Mouse (Mus musculus): ENCODE data around the gene Arhgef11. TPM values are rescaled to one million over a fixed set of nuclear protein-coding genes. Genes with fewer than 3 reads are reported as not detected.

The Arhgef11 gene
- polyA plus RNA-seq, 1 experiment from 2014 or later = 3.2 TPM

DNA sequence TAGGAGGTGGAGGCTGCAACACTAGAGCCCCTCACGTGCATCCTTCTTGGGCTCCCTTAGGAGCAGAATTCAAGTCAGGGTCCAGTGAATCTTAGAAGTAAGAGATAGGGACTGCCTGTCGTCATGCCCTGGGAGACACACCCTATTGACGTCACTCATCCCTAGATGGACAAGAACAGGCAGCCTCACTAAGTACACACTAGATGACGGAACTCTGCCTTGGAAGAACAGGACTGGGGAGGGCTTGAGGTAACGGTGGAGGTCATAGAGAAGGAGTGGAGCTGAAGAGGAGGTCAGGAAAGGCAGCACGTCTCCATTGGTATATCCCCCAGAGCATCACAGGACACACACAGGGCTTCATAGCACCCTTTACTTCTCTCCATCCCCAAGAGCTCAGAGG, 111.3 kb downstream of the Arhgef11 start:
- H3K9ac ChIP-seq (ENCODE audit: low read depth, low read length) = no peak overlapping the region
- H3K27me3 ChIP-seq (ENCODE audit: control insufficient read depth, insufficient read depth, low read depth, low read length) = no peaks in the 10 kb centered on the region
- H3K9me3 ChIP-seq (replicated peaks; ENCODE audit: control insufficient read depth, low read length) = no peaks in the 10 kb centered on the region
- 0 out of 2 replicates have a peak, but pooled peaks cover 2% of the 10 kb centered on the region for H3K36me3 ChIP-seq (ENCODE audit: control insufficient read depth, insufficient read depth)
- no peak for ATAC-seq (ENCODE audit: low read depth)
- no peaks in the 10 kb centered on the region for H3K4me1 ChIP-seq (ENCODE audit: control insufficient read depth, low read depth, low read length)
- no peak overlapping the region for H3K27ac ChIP-seq (ENCODE audit: low read length)
- 59% methylated on average over 6 of the region's 6 CpGs for WGBS (ENCODE audit: insufficient replicate concordance)
- no peak overlapping the region for H3K4me2 ChIP-seq (ENCODE audit: low read depth, low read length)
- no peak overlapping the region for H3K4me3 ChIP-seq (ENCODE audit: low read depth, low read length)

DNA sequence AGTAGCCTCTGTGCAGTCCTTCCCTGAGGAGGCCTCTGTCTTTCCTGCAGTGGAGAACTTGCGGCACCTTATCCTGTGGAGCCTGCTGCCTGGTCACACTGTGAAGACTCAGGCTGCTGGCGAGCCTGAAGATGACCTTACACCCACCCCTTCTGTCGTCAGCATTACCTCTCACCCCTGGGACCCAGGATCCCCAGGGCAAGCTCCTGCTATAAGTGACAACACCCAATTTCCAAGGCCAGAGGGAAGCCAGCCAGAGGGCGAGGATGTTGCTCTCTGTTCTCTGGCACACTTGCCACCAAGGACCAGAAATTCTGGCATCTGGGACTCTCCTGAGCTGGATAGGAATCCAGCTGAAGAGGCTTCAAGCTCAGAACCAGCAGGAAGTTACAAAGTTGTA, 115.7 kb downstream of the Arhgef11 start:
- no peak for ATAC-seq (ENCODE audit: low read depth)
- no peak overlapping the region for H3K4me2 ChIP-seq (ENCODE audit: low read depth, low read length)
- no peaks in the 10 kb centered on the region for H3K36me3 ChIP-seq (ENCODE audit: control insufficient read depth, insufficient read depth)

DNA sequence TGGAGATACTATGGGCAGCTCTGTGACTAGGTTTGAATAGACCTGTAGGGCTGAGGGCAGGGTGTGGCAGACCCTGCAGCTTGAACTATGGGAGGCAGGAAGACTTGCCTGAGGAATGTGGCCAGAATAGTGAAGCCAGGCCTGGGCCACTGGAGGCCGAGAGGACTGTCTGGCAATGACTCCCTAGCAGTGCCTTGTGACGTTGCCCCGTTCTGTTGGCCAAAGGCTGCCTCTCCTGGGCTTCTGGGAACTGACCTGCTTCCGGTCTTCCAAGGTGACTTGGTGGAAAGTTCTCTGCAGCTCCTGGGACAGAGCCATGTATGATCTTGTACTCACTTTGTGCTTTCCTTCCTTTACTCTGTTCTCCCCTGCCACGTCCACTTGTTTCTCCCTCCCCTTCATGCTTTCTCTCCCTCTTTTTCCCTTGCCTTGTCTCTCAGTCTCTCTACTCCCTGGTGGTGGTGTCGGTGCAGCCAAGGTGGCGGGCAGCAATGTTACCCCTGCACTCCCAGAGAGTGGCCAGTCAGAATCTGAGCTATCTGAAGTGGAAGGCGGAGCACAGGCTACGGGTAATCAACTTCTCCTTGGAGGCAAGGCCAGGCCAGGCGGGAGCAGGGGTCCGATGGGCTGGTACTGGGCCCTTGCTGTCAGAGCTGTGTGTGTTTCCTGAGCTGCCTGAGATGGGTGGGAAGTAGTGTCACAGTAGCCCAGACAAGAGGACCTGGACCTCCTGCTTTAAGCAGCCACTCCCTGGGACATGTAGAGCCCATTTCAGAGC, 116.8 kb downstream of the Arhgef11 start:
- Histone ChIP-seq H3K4me3 (ENCODE audit: low read depth, low read length) (no peak overlapping the region), H3K27me3 (ENCODE audit: control insufficient read depth, insufficient read depth, low read depth, low read length) (no peaks in the 10 kb centered on the region), H3K4me1 (ENCODE audit: control insufficient read depth, low read depth, low read length) (no peaks in the 10 kb centered on the region), H3K36me3 (ENCODE audit: control insufficient read depth, insufficient read depth) (no peaks in the 10 kb centered on the region), H3K27ac (ENCODE audit: low read length) (no peak overlapping the region), H3K9ac (ENCODE audit: low read depth, low read length) (no peak overlapping the region), H3K9me3 (replicated peaks; ENCODE audit: control insufficient read depth, low read length) (no peaks in the 10 kb centered on the region), H3K4me2 (ENCODE audit: low read depth, low read length) (no peak overlapping the region)
- no peak for ATAC-seq (ENCODE audit: low read depth)
- 63% methylated on average over 11 of the region's 11 CpGs for WGBS (ENCODE audit: insufficient replicate concordance)

More for the DNA sequence above, 115.7 kb downstream of the Arhgef11 start:
- Histone ChIP-seq H3K9ac (ENCODE audit: low read depth, low read length) (no peak overlapping the region), H3K9me3 (replicated peaks; ENCODE audit: control insufficient read depth, low read length) (no peaks in the 10 kb centered on the region), H3K27ac (ENCODE audit: low read length) (no peak overlapping the region), H3K27me3 (ENCODE audit: control insufficient read depth, insufficient read depth, low read depth, low read length) (no peaks in the 10 kb centered on the region), H3K4me3 (ENCODE audit: low read depth, low read length) (no peak overlapping the region), H3K4me1 (ENCODE audit: control insufficient read depth, low read depth, low read length) (no peaks in the 10 kb centered on the region)
- WGBS (ENCODE audit: insufficient replicate concordance) = 59% methylated on average over 4 of the region's 4 CpGs

DNA sequence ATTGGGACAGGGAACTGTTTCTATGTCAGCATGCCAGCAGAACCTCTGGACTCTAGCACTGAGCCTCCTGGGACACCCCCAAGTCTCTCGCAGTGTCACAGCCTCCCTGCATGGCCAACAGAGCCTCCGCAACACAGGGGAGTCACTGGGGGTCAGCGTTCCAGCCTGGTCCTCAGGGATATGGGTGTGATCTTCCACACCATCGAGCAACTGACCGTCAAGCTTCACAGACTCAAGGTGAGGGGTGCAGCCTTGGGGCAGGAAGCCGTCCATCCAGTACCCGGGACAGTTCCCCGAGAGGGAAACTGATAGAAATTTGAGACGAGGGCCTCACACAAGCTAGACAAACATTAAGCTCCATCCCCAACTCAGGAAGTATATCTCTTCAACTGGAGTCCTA, 118.0 kb downstream of the Arhgef11 start:
- H3K9me3 ChIP-seq (replicated peaks; ENCODE audit: control insufficient read depth, low read length) = no peaks in the 10 kb centered on the region
- no peak for ATAC-seq (ENCODE audit: low read depth)
- H3K27ac ChIP-seq (ENCODE audit: low read length) = no peak overlapping the region
- H3K4me1 ChIP-seq (ENCODE audit: control insufficient read depth, low read depth, low read length) = no peaks in the 10 kb centered on the region
- H3K4me3 ChIP-seq (ENCODE audit: low read depth, low read length) = no peak overlapping the region
- H3K36me3 ChIP-seq (ENCODE audit: control insufficient read depth, insufficient read depth) = no peaks in the 10 kb centered on the region
- 73% methylated on average over 9 of the region's 9 CpGs for WGBS (ENCODE audit: insufficient replicate concordance)
- no peak overlapping the region for H3K4me2 ChIP-seq (ENCODE audit: low read depth, low read length)
- H3K27me3 ChIP-seq (ENCODE audit: control insufficient read depth, insufficient read depth, low read depth, low read length) = no peaks in the 10 kb centered on the region
- H3K9ac ChIP-seq (ENCODE audit: low read depth, low read length) = no peak overlapping the region

DNA sequence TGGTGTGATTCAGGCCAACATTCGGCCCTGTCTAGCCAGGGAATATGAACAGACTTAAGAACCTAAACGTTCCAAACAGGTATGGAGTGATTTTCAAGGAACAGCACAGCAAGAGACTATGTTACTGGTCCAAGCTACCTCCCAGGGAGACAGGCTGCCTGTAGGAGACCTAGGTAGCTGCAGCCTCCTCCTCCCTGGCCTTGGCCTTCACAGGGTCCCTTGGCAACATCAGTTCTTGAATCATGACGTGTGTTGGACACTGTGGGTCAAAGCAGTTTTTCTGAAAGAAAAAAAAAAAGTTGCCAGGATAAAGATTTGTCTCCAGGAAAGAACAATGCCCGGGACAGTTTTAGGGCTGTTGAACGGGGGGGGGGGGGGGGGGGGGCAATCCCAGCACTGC, 121.5 kb downstream of the Arhgef11 start:
- Histone ChIP-seq H3K27ac (ENCODE audit: low read length) (no peak overlapping the region), H3K4me3 (ENCODE audit: low read depth, low read length) (no peak overlapping the region), H3K4me2 (ENCODE audit: low read depth, low read length) (no peak overlapping the region), H3K9me3 (replicated peaks; ENCODE audit: control insufficient read depth, low read length) (no peaks in the 10 kb centered on the region), H3K36me3 (ENCODE audit: control insufficient read depth, insufficient read depth) (no peaks in the 10 kb centered on the region), H3K27me3 (ENCODE audit: control insufficient read depth, insufficient read depth, low read depth, low read length) (no peaks in the 10 kb centered on the region), H3K9ac (ENCODE audit: low read depth, low read length) (no peak overlapping the region), H3K4me1 (ENCODE audit: control insufficient read depth, low read depth, low read length) (no peaks in the 10 kb centered on the region)
- WGBS (ENCODE audit: insufficient replicate concordance) = 46% methylated on average over 5 of the region's 5 CpGs
- no peak for ATAC-seq (ENCODE audit: low read depth)

DNA sequence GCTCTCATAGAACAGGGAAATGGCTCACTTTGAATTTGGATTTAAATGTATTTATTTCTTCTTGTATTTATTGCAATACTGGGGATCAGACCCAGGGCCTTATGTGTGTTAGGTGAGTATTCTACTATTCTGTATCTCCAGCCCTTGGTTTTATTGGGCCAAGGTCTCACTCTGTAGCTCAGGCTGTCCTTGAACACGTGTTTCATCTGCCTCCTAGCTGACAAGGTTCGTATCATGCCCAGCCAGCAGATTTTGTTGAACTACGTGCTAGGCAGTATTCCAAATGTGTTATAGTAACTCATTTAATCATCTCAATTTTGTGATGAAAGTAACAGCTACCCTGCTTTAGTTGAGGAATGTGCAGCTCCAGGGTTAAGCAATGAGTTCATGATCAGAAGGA, 124.7 kb downstream of the Arhgef11 start:
- Histone ChIP-seq H3K36me3 (ENCODE audit: control insufficient read depth, insufficient read depth) (no peaks in the 10 kb centered on the region), H3K9me3 (replicated peaks; ENCODE audit: control insufficient read depth, low read length) (no peaks in the 10 kb centered on the region), H3K27me3 (ENCODE audit: control insufficient read depth, insufficient read depth, low read depth, low read length) (no peaks in the 10 kb centered on the region), H3K9ac (ENCODE audit: low read depth, low read length) (no peak overlapping the region), H3K4me3 (ENCODE audit: low read depth, low read length) (no peak overlapping the region), H3K4me1 (ENCODE audit: control insufficient read depth, low read depth, low read length) (no peaks in the 10 kb centered on the region), H3K4me2 (ENCODE audit: low read depth, low read length) (no peak overlapping the region), H3K27ac (ENCODE audit: low read length) (no peak overlapping the region)
- WGBS (ENCODE audit: insufficient replicate concordance) = 64% methylated on average over 3 of the region's 3 CpGs
- ATAC-seq (ENCODE audit: low read depth) = no peak

DNA sequence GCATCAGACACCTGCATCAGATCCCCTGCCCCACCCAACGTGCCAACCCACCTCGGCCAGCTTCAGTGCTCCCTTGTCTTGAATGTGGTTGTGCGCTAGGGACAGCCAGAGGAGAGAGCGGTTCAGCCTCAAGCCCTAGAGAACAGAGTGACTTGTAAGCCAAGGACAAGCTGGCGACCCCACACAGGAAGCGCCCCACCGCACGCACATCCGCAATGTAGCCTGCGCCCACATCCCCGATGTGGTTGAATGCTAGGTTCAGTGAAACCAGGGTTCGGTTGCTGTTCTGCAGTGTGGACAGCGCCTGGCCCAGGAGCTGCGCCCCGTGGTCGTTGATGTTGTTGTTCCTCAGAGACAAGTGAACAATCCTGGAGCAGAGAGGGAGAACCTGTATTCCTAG, 125.4 kb downstream of the Arhgef11 start:
- Histone ChIP-seq H3K9me3 (replicated peaks; ENCODE audit: control insufficient read depth, low read length) (no peaks in the 10 kb centered on the region), H3K4me3 (ENCODE audit: low read depth, low read length) (no peak overlapping the region), H3K9ac (ENCODE audit: low read depth, low read length) (no peak overlapping the region), H3K27me3 (ENCODE audit: control insufficient read depth, insufficient read depth, low read depth, low read length) (no peaks in the 10 kb centered on the region), H3K27ac (ENCODE audit: low read length) (no peak overlapping the region), H3K4me2 (ENCODE audit: low read depth, low read length) (no peak overlapping the region), H3K4me1 (ENCODE audit: control insufficient read depth, low read depth, low read length) (no peaks in the 10 kb centered on the region), H3K36me3 (ENCODE audit: control insufficient read depth, insufficient read depth) (no peaks in the 10 kb centered on the region)
- 52% methylated on average over 16 of the region's 16 CpGs for WGBS (ENCODE audit: insufficient replicate concordance)
- no peak for ATAC-seq (ENCODE audit: low read depth)

DNA sequence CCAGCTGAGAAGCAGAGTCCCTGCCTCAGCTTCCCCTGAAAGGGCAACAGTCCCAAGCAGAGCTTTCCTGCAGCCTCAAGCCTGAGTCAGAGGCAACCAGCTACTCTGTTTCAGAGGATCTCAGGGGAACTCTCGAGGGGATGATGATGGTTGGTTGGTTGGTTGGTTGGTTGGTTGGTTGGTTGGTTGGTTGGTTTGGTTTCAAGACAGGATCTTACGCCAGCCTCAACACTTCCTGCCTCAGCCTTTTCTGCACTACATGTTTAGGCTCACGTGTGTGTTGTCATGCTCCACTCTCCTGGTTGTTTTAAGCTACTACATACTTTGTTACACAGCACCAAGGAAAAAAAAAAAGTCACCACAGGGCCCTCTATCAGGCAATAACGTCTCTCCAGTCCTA, 126.6 kb downstream of the Arhgef11 start:
- H3K4me1 ChIP-seq (ENCODE audit: control insufficient read depth, low read depth, low read length) = no peaks in the 10 kb centered on the region
- no peak overlapping the region for H3K4me2 ChIP-seq (ENCODE audit: low read depth, low read length)
- 47% methylated on average over 4 of the region's 4 CpGs for WGBS (ENCODE audit: insufficient replicate concordance)
- no peak overlapping the region for H3K27ac ChIP-seq (ENCODE audit: low read length)
- no peak overlapping the region for H3K4me3 ChIP-seq (ENCODE audit: low read depth, low read length)
- H3K27me3 ChIP-seq (ENCODE audit: control insufficient read depth, insufficient read depth, low read depth, low read length) = no peaks in the 10 kb centered on the region
- ATAC-seq (ENCODE audit: low read depth) = no peak
- H3K36me3 ChIP-seq (ENCODE audit: control insufficient read depth, insufficient read depth) = no peaks in the 10 kb centered on the region
- no peak overlapping the region for H3K9ac ChIP-seq (ENCODE audit: low read depth, low read length)
- H3K9me3 ChIP-seq (replicated peaks; ENCODE audit: control insufficient read depth, low read length) = no peaks in the 10 kb centered on the region

DNA sequence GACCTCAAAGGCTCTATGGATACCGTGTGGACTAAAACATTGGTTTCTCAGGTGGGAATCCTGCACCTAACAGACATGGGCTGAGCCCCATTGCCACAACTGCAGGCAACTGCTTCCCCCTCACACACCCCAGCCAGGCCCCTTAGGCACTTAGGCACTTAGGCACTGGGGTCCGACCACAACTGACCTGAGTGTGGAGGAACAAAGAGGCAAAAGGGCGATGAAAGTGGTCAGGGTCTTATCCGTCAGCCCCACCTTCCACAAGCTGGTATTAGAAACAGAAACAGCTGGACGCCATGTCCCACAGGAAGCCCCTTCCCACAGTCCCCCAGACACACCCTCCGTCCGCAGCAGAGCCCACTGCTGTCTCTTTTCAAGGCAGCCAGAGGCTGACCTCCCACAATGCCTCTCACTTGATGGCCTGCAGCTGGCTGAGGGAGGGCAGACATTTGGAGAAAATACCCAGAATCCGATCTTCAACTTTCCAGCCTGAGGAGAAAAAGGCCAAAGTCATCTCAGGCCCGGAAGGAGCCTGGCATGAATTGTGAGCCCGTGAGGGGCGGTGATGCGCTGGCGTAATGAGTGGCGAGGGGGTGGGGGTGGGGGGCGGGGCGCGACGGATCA, 127.8 kb downstream of the Arhgef11 start:
- ATAC-seq (ENCODE audit: low read depth) = no peak
- Histone ChIP-seq H3K36me3 (ENCODE audit: control insufficient read depth, insufficient read depth) (no peaks in the 10 kb centered on the region), H3K9ac (ENCODE audit: low read depth, low read length) (no peak overlapping the region), H3K4me1 (ENCODE audit: control insufficient read depth, low read depth, low read length) (no peaks in the 10 kb centered on the region), H3K27ac (ENCODE audit: low read length) (no peak overlapping the region), H3K9me3 (replicated peaks; ENCODE audit: control insufficient read depth, low read length) (no peaks in the 10 kb centered on the region), H3K27me3 (ENCODE audit: control insufficient read depth, insufficient read depth, low read depth, low read length) (no peaks in the 10 kb centered on the region), H3K4me3 (ENCODE audit: low read depth, low read length) (no peak overlapping the region), H3K4me2 (ENCODE audit: low read depth, low read length) (no peak overlapping the region)
- WGBS (ENCODE audit: insufficient replicate concordance) = 37% methylated on average over 18 of the region's 18 CpGs
